Mouse (Mus musculus): ENCODE results near the gene Fig4. TPM values are rescaled to one million over a fixed set of nuclear protein-coding genes. Genes with fewer than 3 reads are reported as not detected.

Gene Fig4
- polyA plus RNA-seq, 1 experiment from 2014 or later, result 37.4 TPM

GRCm38 (mm10) chr10:41236020-41236419, 67.0 kb downstream of the Fig4 start:
- H3K4me1 ChIP-seq (ENCODE audit: control insufficient read depth, insufficient read depth, low read length), result peaks cover under 1% of the 10 kb centered on the region; the same call in 1 of the 2 replicates
- ATAC-seq (replicated peaks; ENCODE audit: insufficient number of reproducible peaks, low FRiP score, low TSS enrichment), result no peak
- no peak overlapping the region for H3K9ac ChIP-seq (ENCODE audit: low read depth, low read length)
- no peak overlapping the region for H3K4me3 ChIP-seq (ENCODE audit: low read depth, low read length)
- no peaks in the 10 kb centered on the region for H3K36me3 ChIP-seq (ENCODE audit: control insufficient read depth, insufficient read depth, low read length)
- no peaks in the 10 kb centered on the region for H3K9me3 ChIP-seq (replicated peaks; ENCODE audit: control insufficient read depth, low read length)
- H3K27ac ChIP-seq (ENCODE audit: low read depth, low read length), result no peak overlapping the region
- WGBS (ENCODE audit: insufficient replicate concordance), result 68% methylated on average over 2 of the region's 2 CpGs
- H3K27me3 ChIP-seq (ENCODE audit: control insufficient read depth, insufficient read depth, low read length), result no peaks in the 10 kb centered on the region
- H3K4me2 ChIP-seq, result no peak overlapping the region

GRCm38 (mm10) chr10:41235584-41235983, 67.5 kb downstream of the Fig4 start:
- no peak for ATAC-seq (replicated peaks; ENCODE audit: insufficient number of reproducible peaks, low FRiP score, low TSS enrichment)
- H3K36me3 ChIP-seq (ENCODE audit: control insufficient read depth, insufficient read depth, low read length), result no peaks in the 10 kb centered on the region
- no peak overlapping the region for H3K27ac ChIP-seq (ENCODE audit: low read depth, low read length)
- WGBS (ENCODE audit: insufficient replicate concordance), result 79% methylated on average over 3 of the region's 3 CpGs
- H3K9ac ChIP-seq (ENCODE audit: low read depth, low read length), result no peak overlapping the region
- no peaks in the 10 kb centered on the region for H3K4me1 ChIP-seq (ENCODE audit: control insufficient read depth, insufficient read depth, low read length)
- no peaks in the 10 kb centered on the region for H3K9me3 ChIP-seq (replicated peaks; ENCODE audit: control insufficient read depth, low read length)
- no peak overlapping the region for H3K4me2 ChIP-seq
- no peak overlapping the region for H3K4me3 ChIP-seq (ENCODE audit: low read depth, low read length)
- no peaks in the 10 kb centered on the region for H3K27me3 ChIP-seq (ENCODE audit: control insufficient read depth, insufficient read depth, low read length)

- WGBS (ENCODE audit: insufficient replicate concordance), result 88% methylated on average over 2 of the region's 2 CpGs
- no peak for ATAC-seq (replicated peaks; ENCODE audit: insufficient number of reproducible peaks, low FRiP score, low TSS enrichment)
- H3K4me1 ChIP-seq (ENCODE audit: control insufficient read depth, insufficient read depth, low read length), result no peaks in the 10 kb centered on the region
Measured at GRCm38 (mm10) chr10:41235159-41235558, 67.9 kb downstream of the Fig4 start.

GRCm38 (mm10) chr10:41234552-41234951, 68.5 kb downstream of the Fig4 start:
- no peaks in the 10 kb centered on the region for H3K4me1 ChIP-seq (ENCODE audit: control insufficient read depth, insufficient read depth, low read length)
- H3K27ac ChIP-seq (ENCODE audit: low read depth, low read length), result no peak overlapping the region
- no peak overlapping the region for H3K4me2 ChIP-seq
- no peak for ATAC-seq (replicated peaks; ENCODE audit: insufficient number of reproducible peaks, low FRiP score, low TSS enrichment)
- no peak overlapping the region for H3K4me3 ChIP-seq (ENCODE audit: low read depth, low read length)
- no peaks in the 10 kb centered on the region for H3K36me3 ChIP-seq (ENCODE audit: control insufficient read depth, insufficient read depth, low read length)
- H3K27me3 ChIP-seq (ENCODE audit: control insufficient read depth, insufficient read depth, low read length), result no peaks in the 10 kb centered on the region
- no peak overlapping the region for H3K9ac ChIP-seq (ENCODE audit: low read depth, low read length)
- 63% methylated on average over 9 of the region's 9 CpGs for WGBS (ENCODE audit: insufficient replicate concordance)
- no peaks in the 10 kb centered on the region for H3K9me3 ChIP-seq (replicated peaks; ENCODE audit: control insufficient read depth, low read length)

More at GRCm38 (mm10) chr10:41235159-41235558, 67.9 kb downstream of the Fig4 start:
- no peaks in the 10 kb centered on the region for H3K9me3 ChIP-seq (replicated peaks; ENCODE audit: control insufficient read depth, low read length)
- H3K36me3 ChIP-seq (ENCODE audit: control insufficient read depth, insufficient read depth, low read length), result no peaks in the 10 kb centered on the region
- H3K4me2 ChIP-seq, result no peak overlapping the region
- H3K27ac ChIP-seq (ENCODE audit: low read depth, low read length), result no peak overlapping the region
- H3K9ac ChIP-seq (ENCODE audit: low read depth, low read length), result no peak overlapping the region
- no peak overlapping the region for H3K4me3 ChIP-seq (ENCODE audit: low read depth, low read length)
- H3K27me3 ChIP-seq (ENCODE audit: control insufficient read depth, insufficient read depth, low read length), result no peaks in the 10 kb centered on the region

GRCm38 (mm10) chr10:41233140-41233539, 69.9 kb downstream of the Fig4 start:
- Histone ChIP-seq H3K4me1 (ENCODE audit: control insufficient read depth, insufficient read depth, low read length) (no peaks in the 10 kb centered on the region), H3K4me3 (ENCODE audit: low read depth, low read length) (no peak overlapping the region), H3K9me3 (replicated peaks; ENCODE audit: control insufficient read depth, low read length) (no peaks in the 10 kb centered on the region), H3K4me2 (no peak overlapping the region), H3K9ac (ENCODE audit: low read depth, low read length) (no peak overlapping the region), H3K27ac (ENCODE audit: low read depth, low read length) (no peak overlapping the region), H3K27me3 (ENCODE audit: control insufficient read depth, insufficient read depth, low read length) (no peaks in the 10 kb centered on the region), H3K36me3 (ENCODE audit: control insufficient read depth, insufficient read depth, low read length) (no peaks in the 10 kb centered on the region)
- ATAC-seq (replicated peaks; ENCODE audit: insufficient number of reproducible peaks, low FRiP score, low TSS enrichment), result no peak
- WGBS (ENCODE audit: insufficient replicate concordance), result 80% methylated on average over 6 of the region's 6 CpGs

- Histone ChIP-seq H3K9me3 (replicated peaks; ENCODE audit: control insufficient read depth, low read length) (no peaks in the 10 kb centered on the region), H3K4me1 (ENCODE audit: control insufficient read depth, insufficient read depth, low read length) (no peaks in the 10 kb centered on the region), H3K4me2 (no peak overlapping the region), H3K27ac (ENCODE audit: low read depth, low read length) (no peak overlapping the region), H3K9ac (ENCODE audit: low read depth, low read length) (no peak overlapping the region), H3K36me3 (ENCODE audit: control insufficient read depth, insufficient read depth, low read length) (no peaks in the 10 kb centered on the region; the same call in 1 of the 2 replicates), H3K27me3 (ENCODE audit: control insufficient read depth, insufficient read depth, low read length) (no peaks in the 10 kb centered on the region), H3K4me3 (ENCODE audit: low read depth, low read length) (no peak overlapping the region)
- no peak for ATAC-seq (replicated peaks; ENCODE audit: insufficient number of reproducible peaks, low FRiP score, low TSS enrichment)
- 84% methylated on average over 6 of the region's 6 CpGs for WGBS (ENCODE audit: insufficient replicate concordance)
Measured at GRCm38 (mm10) chr10:41231163-41231835, 71.8 kb downstream of the Fig4 start.

- Histone ChIP-seq H3K4me1 (ENCODE audit: control insufficient read depth, insufficient read depth, low read length) (no peaks in the 10 kb centered on the region), H3K36me3 (ENCODE audit: control insufficient read depth, insufficient read depth, low read length) (no peaks in the 10 kb centered on the region; the same call in 1 of the 2 replicates), H3K27ac (ENCODE audit: low read depth, low read length) (no peak overlapping the region), H3K27me3 (ENCODE audit: control insufficient read depth, insufficient read depth, low read length) (no peaks in the 10 kb centered on the region), H3K4me2 (no peak overlapping the region), H3K4me3 (ENCODE audit: low read depth, low read length) (no peak overlapping the region), H3K9ac (ENCODE audit: low read depth, low read length) (no peak overlapping the region), H3K9me3 (replicated peaks; ENCODE audit: control insufficient read depth, low read length) (no peaks in the 10 kb centered on the region)
- WGBS (ENCODE audit: insufficient replicate concordance), result 85% methylated on average over 7 of the region's 7 CpGs
- no peak for ATAC-seq (replicated peaks; ENCODE audit: insufficient number of reproducible peaks, low FRiP score, low TSS enrichment)
Measured at GRCm38 (mm10) chr10:41227626-41228025, 75.4 kb downstream of the Fig4 start.

GRCm38 (mm10) chr10:41223499-41223898, 79.6 kb downstream of the Fig4 start:
- Histone ChIP-seq H3K4me1 (ENCODE audit: control insufficient read depth, insufficient read depth, low read length) (no peaks in the 10 kb centered on the region), H3K27ac (ENCODE audit: low read depth, low read length) (no peak overlapping the region), H3K36me3 (ENCODE audit: control insufficient read depth, insufficient read depth, low read length) (no peaks in the 10 kb centered on the region; the same call in 1 of the 2 replicates), H3K4me3 (ENCODE audit: low read depth, low read length) (no peak overlapping the region), H3K9ac (ENCODE audit: low read depth, low read length) (no peak overlapping the region), H3K4me2 (no peak overlapping the region), H3K9me3 (replicated peaks; ENCODE audit: control insufficient read depth, low read length) (no peaks in the 10 kb centered on the region), H3K27me3 (ENCODE audit: control insufficient read depth, insufficient read depth, low read length) (no peaks in the 10 kb centered on the region)
- 71% methylated on average over 4 of the region's 4 CpGs for WGBS (ENCODE audit: insufficient replicate concordance)
- ATAC-seq (replicated peaks; ENCODE audit: insufficient number of reproducible peaks, low FRiP score, low TSS enrichment), result no peak

GRCm38 (mm10) chr10:41221204-41221603, 81.9 kb downstream of the Fig4 start:
- Histone ChIP-seq H3K4me3 (ENCODE audit: low read depth, low read length) (no peak overlapping the region), H3K4me1 (ENCODE audit: control insufficient read depth, insufficient read depth, low read length) (no peaks in the 10 kb centered on the region), H3K9ac (ENCODE audit: low read depth, low read length) (no peak overlapping the region), H3K27ac (ENCODE audit: low read depth, low read length) (no peak overlapping the region), H3K27me3 (ENCODE audit: control insufficient read depth, insufficient read depth, low read length) (no peaks in the 10 kb centered on the region), H3K4me2 (no peak overlapping the region), H3K9me3 (replicated peaks; ENCODE audit: control insufficient read depth, low read length) (no peaks in the 10 kb centered on the region), H3K36me3 (ENCODE audit: control insufficient read depth, insufficient read depth, low read length) (no peaks in the 10 kb centered on the region)
- ATAC-seq (replicated peaks; ENCODE audit: insufficient number of reproducible peaks, low FRiP score, low TSS enrichment), result no peak
- 71% methylated on average over 4 of the region's 4 CpGs for WGBS (ENCODE audit: insufficient replicate concordance)
